18 mouse cellular contexts compared by ENCODE assay signal in the genomic region with DNA sequence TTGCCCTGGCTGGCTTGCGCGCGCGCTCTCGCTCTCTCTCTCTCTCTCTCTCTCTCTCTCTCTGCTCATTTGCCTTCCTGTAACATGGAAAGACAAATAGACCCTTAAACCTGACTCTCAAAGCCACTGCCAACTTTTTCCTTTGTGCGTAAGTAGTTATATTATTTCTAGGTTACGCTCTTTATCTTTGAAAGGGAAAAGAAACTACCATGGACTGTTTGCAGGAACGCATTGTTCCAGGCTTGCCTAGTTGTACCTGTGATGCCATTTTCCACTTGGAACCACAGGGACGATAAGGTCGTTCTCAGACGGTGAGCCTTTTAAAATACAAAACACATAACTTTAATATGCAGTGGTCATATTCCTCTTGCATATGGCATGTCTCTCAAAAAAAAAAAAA.
DNase-seq lines count a peak whose midpoint lies in the region; ATAC-seq and TF ChIP-seq lines count a peak whose summit lies in the region.
"Had no signal": no experiment of that assay in that cellular context is flagged by ENCODE, and none has a peak within 500 bp of the region (broad histone marks: within the 10 kb centered on the region; RNA-seq: fewer than 3 reads in every experiment).

No protein-coding gene starts in this region.

- intact Hi-C loops in heart, postnatal 14 days (cut with DNase I) = loop anchor here (5.0 kb wide), 1 partner anchor 53 kb away; no protein-coding TSS in a partner anchor
- intact Hi-C loops in left cerebral cortex, adult 2 months (cut with DNase I) = no loop called here

- no peak overlapping the region for H3K4me2 ChIP-seq in heart, embryonic 13.5 days
- H3K4me2 ChIP-seq in heart, postnatal 0 days (ENCODE audit: low read depth, low read length) = no peak overlapping the region
- H3K4me2 ChIP-seq in lung, embryonic 14.5 days = no peak overlapping the region
- H3K4me2 ChIP-seq in stomach, embryonic 16.5 days (ENCODE audit: low read depth, low read length) = no peak overlapping the region
- H3K4me2 ChIP-seq: embryonic facial prominence, embryonic 12.5 days; forebrain, embryonic 15.5 days; hindbrain, embryonic 15.5 days had no signal

- DNase-seq in heart, adult 18-20 months = no peak
- peak; percentile 52 for DNase-seq in heart, postnatal 0 days (ENCODE audit: low spot score)
- DNase-seq in heart, postnatal 14 days = no peak
- peak; percentile 49 for DNase-seq in lung, embryonic 14.5 days
- DNase-seq in lung, postnatal 25 days (ENCODE audit: low spot score) = no peak
- no peak for DNase-seq in left cerebral cortex, adult 2 months (ENCODE audit: extremely low spot score in 1 of 2, low spot score in 2 of 2)
- DNase-seq: adrenal gland, postnatal 14 days; gastrocnemius, postnatal 36 days; heart, adult 2 months had no signal

- H3K27ac ChIP-seq in heart, embryonic 13.5 days (replicated peaks) = peak overlapping the region; percentile 82; the same call in 1 of the 2 replicates
- H3K27ac ChIP-seq in heart, postnatal 0 days (ENCODE audit: low read depth) = peak overlapping the region; percentile 43
- H3K27ac ChIP-seq in lung, embryonic 14.5 days (ENCODE audit: low read depth) = no peak overlapping the region
- H3K27ac ChIP-seq in stomach, embryonic 16.5 days (ENCODE audit: low read length) = 0 out of 2 replicates have a peak overlapping the region, but pooled peaks have one; percentile 1
- H3K27ac ChIP-seq in left cerebral cortex, adult 2 months = no peak overlapping the region
- H3K27ac ChIP-seq: forebrain, embryonic 15.5 days; heart, adult 2 months; hindbrain, embryonic 15.5 days had no signal

- peak overlapping the region; percentile 6; the same call in 1 of the 2 replicates for H3K9ac ChIP-seq in heart, embryonic 13.5 days
- H3K9ac ChIP-seq in heart, postnatal 0 days (replicated peaks; ENCODE audit: low read depth, low read length) = no peak overlapping the region
- no peak overlapping the region for H3K9ac ChIP-seq in lung, embryonic 14.5 days
- H3K9ac ChIP-seq in stomach, embryonic 16.5 days (ENCODE audit: low read length) = no peak overlapping the region
- H3K9ac ChIP-seq: embryonic facial prominence, embryonic 12.5 days; forebrain, embryonic 15.5 days; hindbrain, embryonic 15.5 days had no signal

- WGBS in heart, embryonic 13.5 days = 75% methylated on average over 11 of the region's 11 CpGs
- WGBS in heart, postnatal 0 days = 64% methylated on average over 11 of the region's 11 CpGs
- 68% methylated on average over 11 of the region's 11 CpGs for WGBS in lung, embryonic 14.5 days
- WGBS in stomach, embryonic 16.5 days = 62% methylated on average over 11 of the region's 11 CpGs

- no peaks in the 10 kb centered on the region for H3K27me3 ChIP-seq in heart, embryonic 13.5 days (replicated peaks)
- H3K27me3 ChIP-seq in heart, postnatal 0 days (ENCODE audit: control insufficient read depth, insufficient read depth, low read length) = no peaks in the 10 kb centered on the region
- H3K27me3 ChIP-seq in lung, embryonic 14.5 days (ENCODE audit: insufficient read depth, low read length) = no peaks in the 10 kb centered on the region
- H3K27me3 ChIP-seq in stomach, embryonic 16.5 days (ENCODE audit: control insufficient read depth, insufficient read depth, low read length) = no peaks in the 10 kb centered on the region
- H3K27me3 ChIP-seq: CH12.LX; embryonic facial prominence, embryonic 12.5 days; forebrain, embryonic 15.5 days; hindbrain, embryonic 15.5 days; Patski had no signal

- no peak overlapping the region for H3K4me3 ChIP-seq in heart, embryonic 13.5 days
- H3K4me3 ChIP-seq in heart, postnatal 0 days (ENCODE audit: low read depth, low read length) = no peak overlapping the region
- no peak overlapping the region for H3K4me3 ChIP-seq in lung, embryonic 14.5 days (ENCODE audit: low read depth, low read length)
- no peak overlapping the region for H3K4me3 ChIP-seq in stomach, embryonic 16.5 days (replicated peaks; ENCODE audit: low read length)
- H3K4me3 ChIP-seq in left cerebral cortex, adult 2 months = no peak overlapping the region
- H3K4me3 ChIP-seq: embryonic facial prominence, embryonic 12.5 days; forebrain, embryonic 15.5 days; heart, adult 2 months; hindbrain, embryonic 15.5 days had no signal

- no peak for TF ChIP-seq EP300 in heart, postnatal 0 days (IDR thresholded peaks at IDR 0.05; ENCODE audit: low read depth)

- no peak for ATAC-seq in heart, embryonic 13.5 days (ENCODE audit: extremely low read depth, insufficient number of reproducible peaks, low FRiP score, low TSS enrichment)
- no peak for ATAC-seq in heart, postnatal 0 days (ENCODE audit: insufficient read depth, low read depth)
- ATAC-seq in lung, embryonic 14.5 days (ENCODE audit: insufficient read depth) = no peak
- no peak for ATAC-seq in stomach, embryonic 16.5 days (ENCODE audit: insufficient read depth, low FRiP score)
- ATAC-seq: activated CD4-positive, CD25-positive, alpha-beta regulatory T cell, adult 4 months; forebrain, embryonic 15.5 days; intestine, embryonic 16.5 days; Patski had no signal

- no peak for TF ChIP-seq CTCF in heart, postnatal 0 days (IDR thresholded peaks at IDR 0.05; ENCODE audit: low read depth)
- no peak for TF ChIP-seq CTCF in lung, embryonic 14.5 days (IDR thresholded peaks at IDR 0.05; ENCODE audit: low read depth)
- no peak for TF ChIP-seq CTCF in left cerebral cortex, adult 2 months (IDR thresholded peaks at IDR 0.05)

- H3K9me3 ChIP-seq in heart, embryonic 13.5 days = no peaks in the 10 kb centered on the region
- H3K9me3 ChIP-seq in heart, postnatal 0 days (replicated peaks; ENCODE audit: control insufficient read depth, low read length) = no peaks in the 10 kb centered on the region
- H3K9me3 ChIP-seq in lung, embryonic 14.5 days (ENCODE audit: low read depth, low read length) = no peaks in the 10 kb centered on the region
- no peaks in the 10 kb centered on the region for H3K9me3 ChIP-seq in stomach, embryonic 16.5 days (replicated peaks; ENCODE audit: control insufficient read depth, low read length)
- H3K9me3 ChIP-seq: embryonic facial prominence, embryonic 12.5 days; forebrain, embryonic 15.5 days; hindbrain, embryonic 15.5 days had no signal

- H3K36me3 ChIP-seq in heart, embryonic 13.5 days = no peaks in the 10 kb centered on the region
- no peaks in the 10 kb centered on the region for H3K36me3 ChIP-seq in heart, postnatal 0 days (replicated peaks; ENCODE audit: control insufficient read depth, insufficient read depth, low read length)
- H3K36me3 ChIP-seq in lung, embryonic 14.5 days (ENCODE audit: insufficient read depth) = no peaks in the 10 kb centered on the region
- no peaks in the 10 kb centered on the region for H3K36me3 ChIP-seq in stomach, embryonic 16.5 days (ENCODE audit: control insufficient read depth, insufficient read depth, low read length)
- H3K36me3 ChIP-seq: embryonic facial prominence, embryonic 12.5 days; forebrain, embryonic 15.5 days; hindbrain, embryonic 15.5 days had no signal

- peaks cover 84% of the 10 kb centered on the region for H3K4me1 ChIP-seq in heart, embryonic 13.5 days
- H3K4me1 ChIP-seq in heart, postnatal 0 days (ENCODE audit: control insufficient read depth, insufficient read depth) = peaks cover 60% of the 10 kb centered on the region
- peaks cover 34% of the 10 kb centered on the region for H3K4me1 ChIP-seq in lung, embryonic 14.5 days (ENCODE audit: insufficient read depth)
- peaks cover 32% of the 10 kb centered on the region for H3K4me1 ChIP-seq in stomach, embryonic 16.5 days (ENCODE audit: control insufficient read depth, insufficient read depth, low read length)

Comparison
In these comparisons a context has a peak if more than half of its experiments do, and no peak if none do; other contexts are left out.
1. DNase-seq: peak in heart, postnatal 0 days (single experiment) and lung, embryonic 14.5 days (single experiment); none in heart, adult 18-20 months (0 of 2), heart, postnatal 14 days (0 of 2), lung, postnatal 25 days (single experiment) and left cerebral cortex, adult 2 months (0 of 2).
2. H3K27ac ChIP-seq: peak in heart, embryonic 13.5 days (single experiment), heart, postnatal 0 days (single experiment) and stomach, embryonic 16.5 days (single experiment); none in lung, embryonic 14.5 days (single experiment) and left cerebral cortex, adult 2 months (single experiment).